Mouse (Mus musculus): ENCODE results near the gene Cblc. TPM values are rescaled to one million over a fixed set of nuclear protein-coding genes. Genes with fewer than 3 reads are reported as not detected.
A peak's percentile ranks its signal among the peaks of the same experiment; 100 is the strongest.

Gene Cblc
- polyA plus RNA-seq, 1 experiment from 2014 or later, result 1.3 TPM

DNA sequence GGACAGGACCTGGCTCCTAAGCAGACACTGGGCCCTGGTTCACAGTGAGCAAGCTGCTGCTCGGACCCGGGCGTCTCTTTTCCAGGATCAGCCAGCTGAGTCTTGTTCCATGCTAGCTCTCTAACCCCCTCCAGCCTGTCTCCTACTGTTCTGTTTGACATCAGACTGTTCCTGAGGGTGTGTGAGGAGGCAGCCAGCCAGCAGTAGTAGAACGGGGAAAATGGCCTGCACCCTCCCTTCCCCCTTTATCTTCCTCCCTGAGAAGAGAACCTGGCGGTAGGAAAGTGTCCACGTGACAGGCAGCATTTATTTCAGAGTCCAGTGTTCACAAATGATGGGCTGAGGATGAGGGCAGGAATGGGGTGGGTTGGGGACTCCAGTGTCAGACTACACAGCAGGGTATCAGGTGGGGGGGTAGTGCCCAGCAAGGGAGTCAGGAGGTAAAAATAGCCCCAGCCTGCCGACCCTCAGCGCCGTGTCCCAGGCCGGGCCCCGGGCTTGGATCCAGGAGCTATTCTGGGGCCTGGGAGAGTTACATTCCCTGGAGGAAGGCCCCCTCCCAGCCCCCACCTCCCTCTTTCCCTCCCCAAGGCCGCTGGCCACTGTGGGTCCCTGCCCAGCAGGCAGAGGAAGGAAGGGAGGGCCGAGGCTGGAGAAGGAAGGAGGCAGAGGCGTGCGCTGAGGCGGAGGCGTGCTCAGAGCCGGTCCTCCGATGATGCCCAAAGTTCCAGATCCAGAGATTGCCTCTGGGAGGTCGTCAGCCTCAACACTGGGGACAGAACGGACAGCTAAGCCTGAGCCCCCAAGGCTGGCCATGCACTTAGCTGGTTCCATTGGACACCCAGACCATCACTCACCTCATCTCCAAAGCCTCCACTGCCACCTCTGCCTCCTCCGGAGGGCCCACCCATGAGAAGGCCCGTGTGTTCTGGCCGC is 40.5 kb downstream of the Cblc start:
- Histone ChIP-seq H3K4me3 (no peak overlapping the region), H3K4me2 (replicated peaks) (no peak overlapping the region), H3K9me3 (replicated peaks) (no peaks in the 10 kb centered on the region), H3K27me3 (no peaks in the 10 kb centered on the region), H3K9ac (no peak overlapping the region), H3K27ac (no peak overlapping the region), H3K4me1 (no peaks in the 10 kb centered on the region), H3K36me3 (no peaks in the 10 kb centered on the region; the same call in 1 of the 2 replicates)
- 0 out of 2 replicates have a peak, but pooled peaks have one; percentile 26 for ATAC-seq (ENCODE audit: low FRiP score)
- 78% methylated on average over 21 of the region's 24 CpGs for WGBS

DNA sequence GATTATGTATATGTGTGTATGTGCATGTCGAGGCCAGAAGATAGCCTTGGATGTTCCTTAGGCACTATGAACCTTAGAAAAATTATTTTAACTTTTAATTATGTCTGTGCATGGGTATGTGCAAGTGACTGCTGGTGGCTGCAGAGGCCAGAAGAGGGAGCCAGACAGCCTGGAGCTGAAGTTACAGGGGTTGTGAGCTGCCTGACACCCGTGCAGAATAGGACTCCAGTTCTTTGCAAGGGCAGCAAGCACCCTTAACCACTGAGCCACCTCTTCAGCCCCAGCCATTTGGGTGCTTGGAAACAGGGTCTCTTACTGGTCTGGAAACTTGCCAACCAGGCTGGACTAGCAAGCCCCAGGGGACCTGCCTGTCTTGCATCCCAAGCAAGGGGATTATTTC is 41.6 kb downstream of the Cblc start:
- Histone ChIP-seq H3K27ac (no peak overlapping the region), H3K9ac (no peak overlapping the region), H3K4me2 (replicated peaks) (no peak overlapping the region), H3K4me3 (no peak overlapping the region), H3K4me1 (peaks cover 6% of the 10 kb centered on the region; the same call in 1 of the 2 replicates), H3K27me3 (no peaks in the 10 kb centered on the region), H3K9me3 (replicated peaks) (no peaks in the 10 kb centered on the region), H3K36me3 (no peaks in the 10 kb centered on the region; the same call in 1 of the 2 replicates)
- no peak for ATAC-seq (ENCODE audit: low FRiP score)
- WGBS, result 93% methylated on average over 2 of the region's 2 CpGs

DNA sequence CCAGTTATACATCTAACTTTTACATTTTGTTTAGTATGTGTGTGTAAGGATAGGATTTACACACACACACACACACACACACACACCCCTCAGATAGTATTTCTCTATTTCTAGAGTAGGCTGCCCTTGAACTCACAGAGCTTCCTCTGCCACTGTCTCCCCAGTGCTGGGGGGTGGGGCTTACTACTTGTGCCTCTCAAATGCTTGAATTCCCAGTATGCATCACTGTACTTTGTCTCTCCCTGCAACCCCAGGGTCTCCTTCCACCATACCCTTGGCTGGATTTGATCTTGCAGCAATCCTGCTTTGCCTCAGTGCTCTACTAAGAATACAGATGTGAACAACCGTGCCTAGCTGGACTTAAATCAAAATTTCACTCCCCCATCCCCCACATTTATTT is 42.5 kb downstream of the Cblc start:
- H3K27me3 ChIP-seq, result no peaks in the 10 kb centered on the region
- ATAC-seq (ENCODE audit: low FRiP score), result no peak
- H3K9ac ChIP-seq, result no peak overlapping the region
- peaks cover 6% of the 10 kb centered on the region; the same call in 1 of the 2 replicates for H3K4me1 ChIP-seq
- no peak overlapping the region for H3K27ac ChIP-seq
- H3K4me2 ChIP-seq (replicated peaks), result no peak overlapping the region
- no peaks in the 10 kb centered on the region; the same call in 1 of the 2 replicates for H3K36me3 ChIP-seq
- H3K9me3 ChIP-seq (replicated peaks), result no peaks in the 10 kb centered on the region
- no peak overlapping the region for H3K4me3 ChIP-seq
- WGBS, result 89% methylated on average over 1 of the region's 1 CpGs

DNA sequence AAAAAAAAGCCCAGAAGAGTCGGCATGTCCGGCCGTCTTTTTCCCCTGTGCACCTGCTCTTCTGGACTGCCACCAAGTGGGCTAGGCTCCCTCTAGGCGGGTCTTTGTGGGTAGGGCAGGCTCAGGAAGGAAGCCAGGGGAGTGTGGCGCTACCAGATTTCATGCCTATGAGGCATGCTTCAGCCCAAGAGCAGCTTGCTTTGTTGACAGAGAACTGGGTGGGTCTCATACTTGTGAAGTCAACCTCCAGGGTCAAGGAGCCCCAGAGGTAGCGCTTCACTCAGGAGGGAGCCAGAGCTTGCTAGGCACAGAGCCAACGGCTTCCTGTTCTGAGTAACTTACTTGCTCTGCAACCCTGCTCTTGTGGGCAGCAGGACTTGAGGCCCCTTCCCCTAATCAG is 43.0 kb downstream of the Cblc start:
- no peak for ATAC-seq (ENCODE audit: low FRiP score)
- Histone ChIP-seq H3K4me2 (replicated peaks) (no peak overlapping the region), H3K27me3 (no peaks in the 10 kb centered on the region), H3K4me1 (peaks cover 8% of the 10 kb centered on the region), H3K9ac (no peak overlapping the region), H3K9me3 (replicated peaks) (no peaks in the 10 kb centered on the region), H3K27ac (no peak overlapping the region), H3K36me3 (no peaks in the 10 kb centered on the region), H3K4me3 (no peak overlapping the region)
- 77% methylated on average over 7 of the region's 7 CpGs for WGBS

DNA sequence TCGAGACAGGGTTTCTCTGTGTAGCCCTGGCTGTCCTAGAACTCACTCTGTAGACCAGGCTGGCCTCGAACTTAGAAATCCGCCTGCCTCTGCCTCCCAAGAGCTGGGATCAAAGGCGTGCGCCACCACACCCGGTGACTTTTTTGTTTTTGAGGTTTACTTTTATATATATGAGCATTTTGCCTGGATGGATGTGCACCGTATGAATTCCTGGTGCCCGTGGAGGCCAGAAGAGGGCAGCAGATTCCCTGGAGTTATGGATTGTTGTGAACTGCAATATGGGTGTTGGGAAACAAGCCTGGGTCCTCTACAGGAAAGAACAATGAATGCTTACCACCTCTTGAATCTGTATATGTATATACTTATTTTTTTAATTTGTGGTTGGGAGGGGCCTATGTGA is 44.0 kb downstream of the Cblc start:
- no peak overlapping the region for H3K4me2 ChIP-seq (replicated peaks)
- peaks cover 17% of the 10 kb centered on the region for H3K4me1 ChIP-seq
- no peaks in the 10 kb centered on the region for H3K27me3 ChIP-seq
- ATAC-seq (ENCODE audit: low FRiP score), result no peak
- H3K4me3 ChIP-seq, result no peak overlapping the region
- H3K27ac ChIP-seq, result no peak overlapping the region
- no peak overlapping the region for H3K9ac ChIP-seq
- WGBS, result 72% methylated on average over 8 of the region's 8 CpGs
- no peaks in the 10 kb centered on the region for H3K9me3 ChIP-seq (replicated peaks)
- H3K36me3 ChIP-seq, result no peaks in the 10 kb centered on the region

DNA sequence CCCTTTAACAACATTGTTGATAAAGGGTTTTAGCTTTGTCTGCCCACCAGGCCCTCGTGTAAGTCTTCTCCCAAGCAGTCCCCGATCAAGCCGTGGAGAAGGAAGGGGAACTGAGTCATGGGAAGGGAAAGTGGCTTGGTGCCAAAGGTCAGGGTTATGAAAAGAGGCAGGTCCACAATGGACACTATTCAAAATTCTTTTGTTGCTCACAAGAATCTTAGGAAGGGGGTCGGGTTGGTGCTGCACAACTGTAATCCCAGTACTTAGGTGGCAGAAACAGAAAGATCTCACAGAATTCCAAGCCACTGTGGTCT is 45.6 kb downstream of the Cblc start:
- H3K27ac ChIP-seq, result no peak overlapping the region
- ATAC-seq (ENCODE audit: low FRiP score), result no peak
- no peak overlapping the region for H3K9ac ChIP-seq
- H3K4me1 ChIP-seq, result peaks cover 34% of the 10 kb centered on the region
- H3K4me3 ChIP-seq, result no peak overlapping the region
- H3K27me3 ChIP-seq, result no peaks in the 10 kb centered on the region
- H3K36me3 ChIP-seq, result no peaks in the 10 kb centered on the region
- no peak overlapping the region for H3K4me2 ChIP-seq (replicated peaks)
- WGBS, result 52% methylated on average over 4 of the region's 4 CpGs
- H3K9me3 ChIP-seq (replicated peaks), result no peaks in the 10 kb centered on the region

DNA sequence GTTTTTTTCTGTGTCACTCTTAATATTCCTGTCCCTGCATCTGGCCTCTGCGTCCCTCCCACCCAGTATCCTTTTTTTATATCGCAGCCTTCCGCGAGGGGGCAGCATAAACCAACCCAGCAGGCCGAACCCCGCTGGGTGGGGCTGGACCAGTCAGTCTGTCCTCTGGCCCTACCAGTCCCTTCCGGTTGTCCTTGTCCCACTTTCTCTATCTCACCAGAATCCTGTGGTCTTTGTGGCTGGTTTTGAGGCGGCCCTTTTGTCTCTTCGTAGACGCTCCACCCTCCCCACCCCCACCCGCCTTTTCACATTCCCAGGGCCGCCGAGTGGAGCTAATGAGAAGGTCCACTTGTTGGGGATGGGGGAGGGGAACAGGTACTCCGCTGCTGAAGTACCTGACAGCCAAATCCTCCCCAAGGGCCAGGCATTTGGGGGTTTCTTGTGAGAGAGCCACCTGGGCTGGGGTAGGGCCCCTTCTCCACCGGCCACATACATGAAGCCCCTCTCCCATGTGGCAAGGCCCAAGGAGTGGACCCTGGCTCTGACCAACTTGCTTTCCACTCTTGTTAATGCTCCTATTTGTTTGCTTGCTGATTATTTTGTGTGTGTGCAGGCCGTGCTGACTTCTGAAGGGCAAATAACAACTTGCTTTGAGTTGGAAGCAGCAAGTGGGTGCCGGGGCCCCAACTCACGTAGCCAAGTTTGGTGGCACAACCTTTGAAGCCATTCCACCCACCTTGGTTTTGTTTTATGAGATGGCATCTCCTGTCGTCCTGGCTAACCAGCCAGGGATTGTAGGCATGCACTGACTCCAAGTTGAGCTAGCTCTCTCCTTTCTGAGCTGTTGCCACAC is 46.2 kb downstream of the Cblc start, which contains the start of gene Nectin2:
Gene Nectin2 (minus strand): TSS at position 267 of the 853 bp plus-strand sequence.
- Histone ChIP-seq H3K27ac (peak within 1 kb of the TSS; percentile 85), H3K4me3 (peak within 1 kb of the TSS; percentile 79), H3K36me3 (no peaks in the 10 kb centered on the region), H3K9ac (peak within 1 kb of the TSS; percentile 90), H3K4me1 (peaks cover 37% of the 10 kb centered on the region), H3K9me3 (replicated peaks) (no peaks in the 10 kb centered on the region), H3K4me2 (replicated peaks) (peak within 1 kb of the TSS; percentile 70), H3K27me3 (no peaks in the 10 kb centered on the region)
- WGBS, result 18% methylated on average over 19 of the region's 19 CpGs
- peak; percentile 44 for ATAC-seq (ENCODE audit: low FRiP score)

DNA sequence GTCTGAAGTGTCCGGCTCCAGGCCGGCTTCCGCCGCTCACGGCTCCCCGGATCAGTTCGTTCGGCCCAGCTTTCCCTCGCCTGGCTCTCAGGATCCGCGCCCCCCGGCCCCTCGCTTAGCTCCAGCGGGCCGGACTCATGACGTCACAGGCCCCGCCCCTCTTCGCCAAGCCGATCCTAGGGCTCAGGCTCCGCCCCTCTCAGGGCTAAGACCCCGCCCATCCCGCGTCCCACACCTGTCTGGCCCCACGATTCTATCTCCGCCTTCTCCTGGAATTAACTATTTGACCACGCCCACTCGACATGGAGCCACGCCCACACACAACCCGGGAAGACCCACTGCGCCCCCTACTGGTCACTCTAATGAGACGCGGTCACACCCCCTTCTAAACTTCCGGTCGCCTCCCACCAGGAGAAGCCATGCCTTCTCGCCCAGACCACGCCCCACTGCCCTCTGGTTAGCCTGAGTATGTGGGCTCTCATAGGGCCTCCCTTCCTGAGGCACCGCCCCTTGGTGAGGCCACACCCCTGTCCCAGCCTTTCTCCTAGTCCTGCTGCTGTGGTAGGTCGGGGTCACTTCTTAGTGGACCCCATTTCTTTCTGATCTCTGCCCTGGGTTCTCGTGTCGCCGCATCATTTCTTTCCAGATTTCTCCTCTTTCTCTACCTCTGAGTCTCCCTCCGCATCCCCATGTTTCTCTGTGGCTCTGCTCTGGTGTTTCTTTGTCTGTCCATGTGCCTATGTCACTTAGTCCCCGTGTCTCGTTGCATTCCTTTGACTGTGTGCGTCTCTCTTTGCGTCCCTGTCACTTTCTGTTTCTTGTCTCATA is 47.0 kb downstream of the Cblc start:
- peak overlapping the region; percentile 79 for H3K4me3 ChIP-seq
- H3K4me2 ChIP-seq (replicated peaks), result peak overlapping the region; percentile 70
- H3K27ac ChIP-seq, result peak overlapping the region; percentile 85
- H3K9me3 ChIP-seq (replicated peaks), result no peaks in the 10 kb centered on the region
- no peaks in the 10 kb centered on the region for H3K36me3 ChIP-seq
- H3K4me1 ChIP-seq, result peaks cover 45% of the 10 kb centered on the region
- no peaks in the 10 kb centered on the region for H3K27me3 ChIP-seq
- under 1% methylated on average over 45 of the region's 46 CpGs for WGBS
- H3K9ac ChIP-seq, result peak overlapping the region; percentile 90
- peak; percentile 94 for ATAC-seq (ENCODE audit: low FRiP score)

DNA sequence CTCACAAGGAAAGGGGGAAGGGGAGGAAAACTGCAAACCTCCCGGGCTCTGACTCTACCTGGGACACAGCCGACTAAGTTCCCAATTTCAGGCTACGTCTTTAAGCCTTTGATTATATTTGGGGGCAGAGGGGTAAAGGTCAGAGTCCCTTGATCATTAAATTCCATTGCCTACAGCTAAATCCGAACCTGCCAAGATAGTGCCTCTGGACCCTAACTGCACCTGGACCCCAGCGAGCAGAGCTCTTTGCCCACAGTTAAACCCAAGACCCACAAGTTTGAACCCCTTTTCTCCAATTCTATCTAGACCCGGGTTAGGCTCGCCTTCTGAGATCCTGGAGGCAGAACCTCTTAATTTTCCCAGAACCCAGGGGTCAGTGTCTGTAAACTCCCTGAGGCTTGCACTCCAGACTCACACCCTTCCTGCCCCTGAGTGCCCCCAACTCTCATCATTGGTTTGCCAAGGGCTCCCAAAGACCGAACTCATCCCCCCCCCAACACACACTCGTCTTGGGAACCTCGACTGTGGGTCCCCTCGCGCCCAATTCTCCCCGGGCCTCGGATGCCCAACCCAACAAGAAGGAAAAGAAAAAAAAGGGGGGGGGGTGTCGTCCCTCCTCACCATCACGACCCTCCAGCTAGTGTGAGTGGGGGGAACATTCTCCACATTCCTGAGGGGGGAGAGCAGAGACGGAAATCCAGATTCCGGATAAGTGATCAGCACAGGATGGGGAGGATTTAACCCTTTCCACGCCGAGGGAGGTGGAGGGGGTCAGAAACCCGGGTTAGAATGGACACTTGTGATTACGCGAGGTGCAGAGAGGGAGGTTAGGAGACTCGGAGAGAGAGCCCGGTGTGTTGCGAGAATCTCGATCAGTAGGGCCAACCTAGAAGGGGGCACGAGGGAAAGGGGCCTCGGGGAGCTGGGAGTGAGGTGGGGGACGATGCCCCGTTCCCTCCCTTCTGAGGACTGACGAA is 48.1 kb downstream of the Cblc start:
- Histone ChIP-seq H3K9me3 (replicated peaks) (no peaks in the 10 kb centered on the region), H3K4me2 (replicated peaks) (peak overlapping the region; percentile 70), H3K27me3 (no peaks in the 10 kb centered on the region), H3K9ac (peak overlapping the region; percentile 90), H3K4me1 (peaks cover 47% of the 10 kb centered on the region), H3K4me3 (peak overlapping the region; percentile 79), H3K36me3 (peaks cover 5% of the 10 kb centered on the region; the same call in 1 of the 2 replicates), H3K27ac (peak overlapping the region; percentile 85)
- peak; percentile 27 for ATAC-seq (ENCODE audit: low FRiP score)
- 1% methylated on average over 32 of the region's 32 CpGs for WGBS

DNA sequence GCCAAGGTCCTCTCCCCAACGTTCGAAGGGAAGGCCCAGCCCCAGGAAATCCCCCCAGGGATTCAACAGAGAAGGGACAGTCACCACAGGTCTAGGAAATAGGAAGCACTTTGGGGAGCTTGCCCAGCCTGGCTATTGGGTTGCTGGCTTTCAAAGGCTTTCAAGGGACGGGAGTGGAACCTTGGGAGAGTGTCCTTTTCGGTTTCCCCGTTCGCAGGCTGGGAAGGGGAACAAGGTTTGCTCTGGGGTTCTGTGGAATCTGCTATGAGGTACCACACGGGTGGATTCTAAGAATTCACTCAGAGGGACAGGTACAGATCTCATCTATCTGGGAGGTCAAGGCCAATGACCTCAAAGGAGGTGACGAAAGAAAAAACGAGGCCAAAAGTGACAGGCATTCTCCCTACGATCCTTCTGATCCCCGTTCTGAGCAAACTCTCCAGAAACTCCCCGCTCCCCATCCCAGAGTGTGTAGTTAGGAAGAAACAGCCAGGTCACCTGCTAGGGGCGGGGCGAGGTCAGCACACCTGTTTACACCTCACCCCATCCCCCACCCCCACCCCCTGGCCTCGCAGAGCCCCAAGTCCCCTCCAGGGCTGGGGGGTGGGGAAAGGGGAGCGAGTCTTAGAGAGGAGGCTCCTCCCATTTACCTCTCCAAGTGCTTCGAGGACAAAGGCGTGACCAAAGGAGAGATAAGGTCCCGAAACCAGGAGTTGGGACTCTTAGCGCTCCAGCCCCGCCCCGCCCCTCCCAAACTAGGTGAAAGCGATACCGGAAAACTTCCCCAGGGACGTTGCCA is 49.0 kb downstream of the Cblc start:
- peak overlapping the region; percentile 79 for H3K4me3 ChIP-seq

More for the DNA sequence above, 49.0 kb downstream of the Cblc start:
- no peaks in the 10 kb centered on the region for H3K27me3 ChIP-seq
- peak overlapping the region; percentile 70 for H3K4me2 ChIP-seq (replicated peaks)
- peak overlapping the region; percentile 90 for H3K9ac ChIP-seq
- peaks cover 47% of the 10 kb centered on the region for H3K4me1 ChIP-seq
- peak overlapping the region; percentile 62 for H3K27ac ChIP-seq
- ATAC-seq (ENCODE audit: low FRiP score), result no peak
- 3% methylated on average over 25 of the region's 25 CpGs for WGBS
- H3K36me3 ChIP-seq, result peaks cover 5% of the 10 kb centered on the region; the same call in 1 of the 2 replicates
- H3K9me3 ChIP-seq (replicated peaks), result no peaks in the 10 kb centered on the region
